In the genomic region with DNA sequence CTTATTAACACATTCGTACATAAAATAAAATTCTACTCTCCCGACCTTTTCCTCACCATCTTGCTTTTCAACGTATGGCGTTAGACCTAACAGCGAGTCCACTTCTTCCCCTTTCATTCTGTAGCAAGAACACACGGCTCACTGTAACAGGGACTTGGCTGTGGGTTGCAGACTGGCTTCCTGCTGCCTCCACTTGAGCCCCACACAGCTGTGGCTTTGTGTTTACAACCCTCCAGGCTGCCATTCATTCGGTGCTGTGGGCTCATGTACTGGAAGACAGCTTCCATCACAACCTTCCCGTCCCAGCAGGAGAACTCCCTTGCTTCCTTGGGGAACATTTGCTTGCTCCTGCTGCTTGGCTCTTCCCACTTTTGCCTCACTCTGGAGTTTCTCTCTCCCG, we compare ENCODE assay signal across 12 mouse cellular contexts.
DNase-seq lines count a peak whose midpoint lies in the region; ATAC-seq and TF ChIP-seq lines count a peak whose summit lies in the region.
"Had no signal": no experiment of that assay in that cellular context is flagged by ENCODE, and none has a peak within 500 bp of the region (broad histone marks: within the 10 kb centered on the region; RNA-seq: fewer than 3 reads in every experiment).

No protein-coding gene starts in this region.

- WGBS in forebrain, embryonic 15.5 days = 40% methylated on average over 9 of the region's 9 CpGs
- WGBS in forebrain, embryonic 12.5 days = 51% methylated on average over 9 of the region's 9 CpGs
- 52% methylated on average over 9 of the region's 9 CpGs for WGBS in stomach, embryonic 14.5 days
- WGBS in stomach, postnatal 0 days = 58% methylated on average over 9 of the region's 9 CpGs
- 37% methylated on average over 9 of the region's 9 CpGs for WGBS in limb, embryonic 15.5 days

- no peaks in the 10 kb centered on the region for H3K27me3 ChIP-seq in forebrain, embryonic 15.5 days
- H3K27me3 ChIP-seq in forebrain, embryonic 12.5 days = no peaks in the 10 kb centered on the region
- H3K27me3 ChIP-seq in stomach, embryonic 14.5 days (ENCODE audit: control insufficient read depth, insufficient read depth, low read length) = no peaks in the 10 kb centered on the region
- no peaks in the 10 kb centered on the region for H3K27me3 ChIP-seq in stomach, postnatal 0 days (ENCODE audit: control insufficient read depth, insufficient read depth, low read length)
- no peaks in the 10 kb centered on the region for H3K27me3 ChIP-seq in limb, embryonic 15.5 days
- H3K27me3 ChIP-seq: embryonic facial prominence, embryonic 15.5 days; kidney, embryonic 15.5 days had no signal

- no peak for TF ChIP-seq CTCF in stomach, postnatal 0 days (IDR thresholded peaks at IDR 0.05; ENCODE audit: low read depth)

- DNase-seq in stomach, postnatal 0 days (ENCODE audit: low spot score) = no peak
- no peak for DNase-seq in ovary, postnatal 14 days (ENCODE audit: low spot score)
- DNase-seq in left cerebral cortex, adult 9 months (ENCODE audit: low spot score in 2 of 2) = no peak
- DNase-seq: gastrocnemius, postnatal 10 days had no signal

- peak overlapping the region; percentile 27; the same call in 1 of the 2 replicates for H3K27ac ChIP-seq in forebrain, embryonic 15.5 days (replicated peaks)
- H3K27ac ChIP-seq in forebrain, embryonic 12.5 days = no peak overlapping the region
- H3K27ac ChIP-seq in stomach, embryonic 14.5 days (ENCODE audit: low read length) = 0 out of 2 replicates have a peak overlapping the region, but pooled peaks have one; percentile 21
- no peak overlapping the region for H3K27ac ChIP-seq in stomach, postnatal 0 days (replicated peaks)
- H3K27ac ChIP-seq in limb, embryonic 15.5 days = 0 out of 2 replicates have a peak overlapping the region, but pooled peaks have one; percentile 14
- H3K27ac ChIP-seq: embryonic facial prominence, embryonic 15.5 days; kidney, embryonic 15.5 days; left cerebral cortex, adult 2 months had no signal

- TF ChIP-seq EP300 in stomach, postnatal 0 days (optimal IDR thresholded peaks at IDR 0.05) = no peak

- ATAC-seq in forebrain, embryonic 15.5 days (replicated peaks) = peak; percentile 55; the same call in 1 of the 2 replicates
- ATAC-seq in forebrain, embryonic 12.5 days (ENCODE audit: low FRiP score) = no peak
- no peak for ATAC-seq in stomach, embryonic 14.5 days (ENCODE audit: insufficient number of reproducible peaks, insufficient read depth, low FRiP score, low read depth)
- ATAC-seq in stomach, postnatal 0 days (ENCODE audit: low FRiP score, low TSS enrichment) = no peak
- ATAC-seq in limb, embryonic 15.5 days (ENCODE audit: insufficient number of reproducible peaks, low FRiP score, low TSS enrichment, low read depth) = no peak
- no peak for ATAC-seq in erythroid progenitor cell, adult 5-6 weeks (replicated peaks; ENCODE audit: low FRiP score, poor library complexity, severe bottlenecking)

- H3K9me3 ChIP-seq in forebrain, embryonic 15.5 days = no peaks in the 10 kb centered on the region
- no peaks in the 10 kb centered on the region for H3K9me3 ChIP-seq in forebrain, embryonic 12.5 days
- H3K9me3 ChIP-seq in stomach, embryonic 14.5 days (ENCODE audit: control insufficient read depth, low read depth, low read length) = no peaks in the 10 kb centered on the region
- no peaks in the 10 kb centered on the region for H3K9me3 ChIP-seq in stomach, postnatal 0 days (ENCODE audit: control insufficient read depth, low read length)
- H3K9me3 ChIP-seq in limb, embryonic 15.5 days = no peaks in the 10 kb centered on the region
- H3K9me3 ChIP-seq: embryonic facial prominence, embryonic 15.5 days; kidney, embryonic 15.5 days had no signal

- no peaks in the 10 kb centered on the region for H3K4me1 ChIP-seq in forebrain, embryonic 15.5 days
- no peaks in the 10 kb centered on the region for H3K4me1 ChIP-seq in forebrain, embryonic 12.5 days
- H3K4me1 ChIP-seq in stomach, embryonic 14.5 days (ENCODE audit: control insufficient read depth, insufficient read depth, low read length) = no peaks in the 10 kb centered on the region
- H3K4me1 ChIP-seq in stomach, postnatal 0 days (replicated peaks; ENCODE audit: control insufficient read depth, insufficient read depth) = no peaks in the 10 kb centered on the region
- no peaks in the 10 kb centered on the region for H3K4me1 ChIP-seq in limb, embryonic 15.5 days
- H3K4me1 ChIP-seq: embryonic facial prominence, embryonic 15.5 days; kidney, embryonic 15.5 days had no signal

- H3K4me3 ChIP-seq in forebrain, embryonic 15.5 days = no peak overlapping the region
- no peak overlapping the region for H3K4me3 ChIP-seq in forebrain, embryonic 12.5 days (replicated peaks)
- no peak overlapping the region for H3K4me3 ChIP-seq in stomach, embryonic 14.5 days (ENCODE audit: low read depth, low read length)
- H3K4me3 ChIP-seq in stomach, postnatal 0 days (ENCODE audit: low read depth, low read length) = no peak overlapping the region
- H3K4me3 ChIP-seq in limb, embryonic 15.5 days = no peak overlapping the region
- H3K4me3 ChIP-seq: embryonic facial prominence, embryonic 15.5 days; kidney, embryonic 15.5 days; left cerebral cortex, adult 2 months had no signal

- no peaks in the 10 kb centered on the region for H3K36me3 ChIP-seq in forebrain, embryonic 15.5 days
- H3K36me3 ChIP-seq in forebrain, embryonic 12.5 days (replicated peaks) = no peaks in the 10 kb centered on the region
- H3K36me3 ChIP-seq in stomach, embryonic 14.5 days (ENCODE audit: control insufficient read depth, insufficient read depth, low read length) = no peaks in the 10 kb centered on the region
- H3K36me3 ChIP-seq in stomach, postnatal 0 days (ENCODE audit: control insufficient read depth, insufficient read depth, low read length) = no peaks in the 10 kb centered on the region
- H3K36me3 ChIP-seq in limb, embryonic 15.5 days = no peaks in the 10 kb centered on the region
- H3K36me3 ChIP-seq: embryonic facial prominence, embryonic 15.5 days; kidney, embryonic 15.5 days had no signal

- H3K4me2 ChIP-seq in forebrain, embryonic 15.5 days (replicated peaks) = no peak overlapping the region
- no peak overlapping the region for H3K4me2 ChIP-seq in forebrain, embryonic 12.5 days
- H3K4me2 ChIP-seq in stomach, embryonic 14.5 days (replicated peaks; ENCODE audit: low read depth, low read length) = no peak overlapping the region
- H3K4me2 ChIP-seq in stomach, postnatal 0 days (replicated peaks; ENCODE audit: low read depth) = no peak overlapping the region
- no peak overlapping the region for H3K4me2 ChIP-seq in limb, embryonic 15.5 days
- H3K4me2 ChIP-seq: embryonic facial prominence, embryonic 15.5 days; kidney, embryonic 15.5 days had no signal

- no peak overlapping the region for H3K9ac ChIP-seq in forebrain, embryonic 15.5 days (replicated peaks)
- no peak overlapping the region for H3K9ac ChIP-seq in forebrain, embryonic 12.5 days
- no peak overlapping the region for H3K9ac ChIP-seq in stomach, embryonic 14.5 days (replicated peaks; ENCODE audit: low read depth, low read length)
- H3K9ac ChIP-seq in stomach, postnatal 0 days (ENCODE audit: low read length) = no peak overlapping the region
- no peak overlapping the region for H3K9ac ChIP-seq in limb, embryonic 15.5 days
- H3K9ac ChIP-seq: embryonic facial prominence, embryonic 15.5 days; kidney, embryonic 15.5 days had no signal

Comparison
In these comparisons a context has a peak if more than half of its experiments do, and no peak if none do; other contexts are left out.
1. H3K27ac ChIP-seq: peak in forebrain, embryonic 15.5 days (single experiment), stomach, embryonic 14.5 days (single experiment) and limb, embryonic 15.5 days (single experiment); none in forebrain, embryonic 12.5 days (single experiment) and stomach, postnatal 0 days (single experiment).